Mouse (Mus musculus): ENCODE measurements around the gene Bmpr1b. TPM values are rescaled to one million over a fixed set of nuclear protein-coding genes. Genes with fewer than 3 reads are reported as not detected.

Bmpr1b gene
- polyA plus RNA-seq, 1 experiment from 2014 or later = 1.9 TPM

DNA sequence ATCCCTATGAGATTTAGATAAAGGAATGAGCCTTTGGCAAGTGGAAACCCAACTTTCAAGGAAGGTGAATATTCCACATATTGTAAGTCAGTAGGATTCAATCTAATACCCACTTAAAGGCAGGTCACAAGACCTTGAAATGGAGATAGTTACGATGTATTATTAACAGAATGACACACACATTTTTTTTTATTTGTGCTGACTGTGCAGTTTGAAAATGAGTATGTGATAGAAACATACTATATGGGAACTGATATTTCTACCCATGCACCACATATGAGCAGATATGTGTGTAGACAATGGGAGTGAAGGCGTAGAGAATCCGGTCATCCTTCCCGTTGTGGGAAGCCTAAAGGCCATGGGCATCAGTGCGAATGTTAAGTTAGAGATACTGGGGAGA lies 285.0 kb downstream of the Bmpr1b start:
- Histone ChIP-seq H3K9me3 (ENCODE audit: low read length) (no peaks in the 10 kb centered on the region), H3K4me1 (ENCODE audit: insufficient read depth, low read depth, low read length) (no peaks in the 10 kb centered on the region), H3K9ac (replicated peaks; ENCODE audit: low read depth) (no peak overlapping the region), H3K27ac (ENCODE audit: low read length) (no peak overlapping the region), H3K4me3 (ENCODE audit: low read depth, low read length) (no peak overlapping the region), H3K4me2 (replicated peaks; ENCODE audit: low read depth, low read length) (no peak overlapping the region), H3K27me3 (replicated peaks; ENCODE audit: insufficient read depth, low read length) (no peaks in the 10 kb centered on the region), H3K36me3 (ENCODE audit: insufficient read depth, low read length) (no peaks in the 10 kb centered on the region)
- no peak for TF ChIP-seq CTCF (IDR thresholded peaks at IDR 0.05)
- no peak for TF ChIP-seq EP300 (IDR thresholded peaks at IDR 0.05)
- DNase-seq (ENCODE audit: low spot score) = no peak
- no peak for ATAC-seq
- 95% methylated on average over 5 of the region's 5 CpGs for WGBS

DNA sequence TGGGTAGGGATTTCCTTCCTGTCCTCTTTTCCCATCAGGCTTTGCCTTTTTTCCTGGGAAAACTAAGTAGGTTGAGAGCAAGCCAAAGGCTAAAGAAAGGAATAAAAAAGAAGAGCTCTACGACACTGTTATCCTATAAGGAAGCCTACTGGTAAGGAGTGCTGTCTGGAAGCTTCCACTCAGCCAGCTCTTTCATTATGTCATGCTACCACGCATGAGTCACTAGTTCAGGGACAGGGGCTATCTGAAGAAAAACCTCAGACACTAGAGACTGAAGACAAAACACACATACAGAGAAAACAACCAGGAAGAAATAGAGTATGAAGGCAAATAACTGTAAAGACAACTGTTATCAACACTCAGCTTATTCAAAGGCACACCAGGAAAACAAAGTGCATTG lies 286.7 kb downstream of the Bmpr1b start:
- no peak for ATAC-seq
- TF ChIP-seq CTCF (IDR thresholded peaks at IDR 0.05) = no peak
- TF ChIP-seq EP300 (IDR thresholded peaks at IDR 0.05) = no peak
- Histone ChIP-seq H3K27ac (ENCODE audit: low read length) (no peak overlapping the region), H3K4me1 (ENCODE audit: insufficient read depth, low read depth, low read length) (no peaks in the 10 kb centered on the region), H3K9ac (replicated peaks; ENCODE audit: low read depth) (no peak overlapping the region), H3K36me3 (ENCODE audit: insufficient read depth, low read length) (no peaks in the 10 kb centered on the region), H3K9me3 (ENCODE audit: low read length) (no peaks in the 10 kb centered on the region), H3K4me3 (ENCODE audit: low read depth, low read length) (no peak overlapping the region), H3K4me2 (replicated peaks; ENCODE audit: low read depth, low read length) (no peak overlapping the region), H3K27me3 (replicated peaks; ENCODE audit: insufficient read depth, low read length) (no peaks in the 10 kb centered on the region)
- no peak for DNase-seq (ENCODE audit: low spot score)
- WGBS = 62% methylated on average over 2 of the region's 2 CpGs

DNA sequence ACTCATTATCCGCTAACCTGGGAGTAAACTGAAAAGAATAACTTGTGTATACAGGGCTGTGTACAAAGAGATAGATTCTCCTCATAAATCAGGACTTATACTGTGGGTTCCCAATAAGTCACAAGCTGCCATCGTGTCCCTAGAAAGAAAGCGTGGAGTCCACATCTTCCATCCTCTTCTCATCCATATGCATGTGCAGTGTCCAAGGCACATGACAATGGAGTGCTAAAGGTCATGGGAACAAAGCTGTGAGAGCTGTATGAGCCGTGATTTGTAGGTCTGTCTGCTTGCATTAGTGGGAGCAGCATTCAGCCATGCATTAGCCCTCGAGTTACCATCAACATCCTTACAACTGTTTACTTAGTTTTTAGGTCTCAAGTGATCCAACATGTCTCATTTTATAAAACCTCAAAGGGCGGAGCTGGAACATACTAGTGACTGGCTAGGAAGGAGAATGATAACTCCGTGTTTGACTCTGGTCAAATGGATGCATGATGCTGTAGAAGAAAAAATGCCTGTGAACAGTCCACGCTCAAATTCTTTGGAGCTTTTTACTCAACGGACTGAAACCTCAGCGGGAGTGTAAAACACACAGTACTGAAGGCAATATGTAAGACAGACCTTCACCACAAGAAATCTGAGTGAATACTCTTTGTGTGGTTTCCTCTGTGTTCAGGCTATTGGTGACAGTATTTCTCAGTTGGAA lies 296.7 kb downstream of the Bmpr1b start:
- no peaks in the 10 kb centered on the region for H3K9me3 ChIP-seq (ENCODE audit: low read length)
- H3K4me3 ChIP-seq (ENCODE audit: low read depth, low read length) = no peak overlapping the region
- H3K9ac ChIP-seq (replicated peaks; ENCODE audit: low read depth) = no peak overlapping the region
- no peaks in the 10 kb centered on the region for H3K27me3 ChIP-seq (replicated peaks; ENCODE audit: insufficient read depth, low read length)
- H3K27ac ChIP-seq (ENCODE audit: low read length) = no peak overlapping the region
- TF ChIP-seq EP300 (IDR thresholded peaks at IDR 0.05) (no peak), CTCF (IDR thresholded peaks at IDR 0.05) (no peak)
- 84% methylated on average over 10 of the region's 10 CpGs for WGBS
- no peak overlapping the region for H3K4me2 ChIP-seq (replicated peaks; ENCODE audit: low read depth, low read length)
- no peaks in the 10 kb centered on the region for H3K36me3 ChIP-seq (ENCODE audit: insufficient read depth, low read length)
- ATAC-seq = no peak
- H3K4me1 ChIP-seq (ENCODE audit: insufficient read depth, low read depth, low read length) = no peaks in the 10 kb centered on the region
- DNase-seq (ENCODE audit: low spot score) = no peak

DNA sequence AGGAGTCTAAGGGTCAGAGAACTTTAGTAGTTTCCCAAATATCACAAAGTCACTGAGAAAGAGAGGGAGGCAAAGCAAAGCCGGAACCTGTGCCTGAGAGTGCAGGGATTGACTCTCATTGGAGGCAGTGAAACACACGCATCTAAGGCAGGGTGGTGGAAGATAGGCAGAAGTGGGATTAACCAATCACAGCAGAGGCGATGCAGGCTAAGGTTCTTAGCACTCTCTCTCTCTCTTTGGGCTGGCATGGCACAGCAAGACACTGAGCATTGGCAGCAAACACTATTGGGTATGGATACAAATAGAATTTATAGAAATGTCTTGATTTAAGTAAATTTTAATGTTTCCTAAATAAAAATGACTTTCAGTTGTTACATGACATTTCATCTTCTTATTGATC lies 297.4 kb downstream of the Bmpr1b start:
- no peak for DNase-seq (ENCODE audit: low spot score)
- Histone ChIP-seq H3K4me1 (ENCODE audit: insufficient read depth, low read depth, low read length) (no peaks in the 10 kb centered on the region), H3K36me3 (ENCODE audit: insufficient read depth, low read length) (no peaks in the 10 kb centered on the region), H3K9me3 (ENCODE audit: low read length) (no peaks in the 10 kb centered on the region), H3K9ac (replicated peaks; ENCODE audit: low read depth) (no peak overlapping the region), H3K4me2 (replicated peaks; ENCODE audit: low read depth, low read length) (no peak overlapping the region), H3K27me3 (replicated peaks; ENCODE audit: insufficient read depth, low read length) (no peaks in the 10 kb centered on the region), H3K27ac (ENCODE audit: low read length) (no peak overlapping the region), H3K4me3 (ENCODE audit: low read depth, low read length) (no peak overlapping the region)
- ATAC-seq = no peak
- TF ChIP-seq CTCF (IDR thresholded peaks at IDR 0.05) = no peak
- no peak for TF ChIP-seq EP300 (IDR thresholded peaks at IDR 0.05)
- WGBS = 71% methylated on average over 3 of the region's 3 CpGs

DNA sequence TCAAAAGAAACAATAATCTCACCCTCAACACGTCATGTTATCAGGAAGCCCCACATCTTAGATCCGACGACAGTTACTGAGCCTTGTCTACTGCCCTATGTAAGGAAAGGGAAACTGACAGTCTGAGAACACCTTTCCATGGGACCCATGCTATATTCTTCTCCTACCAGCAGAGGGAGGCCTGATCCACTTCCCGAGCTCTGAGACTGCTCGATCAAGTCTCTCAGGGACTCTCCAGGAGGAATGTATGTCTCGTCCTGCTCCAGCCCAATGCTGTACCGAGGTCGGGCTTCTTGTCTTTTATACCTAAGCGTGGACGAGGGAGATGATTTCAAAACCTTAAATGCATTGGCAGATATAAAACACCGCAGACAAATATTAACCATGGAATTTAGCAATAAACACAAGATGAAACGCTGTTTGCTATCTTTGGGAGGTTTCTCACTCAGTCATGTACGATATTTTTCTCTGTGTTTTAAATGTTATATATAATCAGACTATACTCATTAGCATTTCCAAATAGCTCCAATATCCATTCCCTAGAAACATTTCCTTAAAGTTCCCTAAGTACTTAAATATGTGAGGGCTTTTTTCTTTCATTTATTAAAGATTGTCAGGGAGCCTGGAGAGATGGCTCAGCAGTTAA lies 306.3 kb downstream of the Bmpr1b start:
- Histone ChIP-seq H3K4me1 (ENCODE audit: insufficient read depth, low read depth, low read length) (no peaks in the 10 kb centered on the region), H3K4me3 (ENCODE audit: low read depth, low read length) (no peak overlapping the region), H3K4me2 (replicated peaks; ENCODE audit: low read depth, low read length) (0 out of 2 replicates have a peak overlapping the region, but pooled peaks have one; percentile 25), H3K9me3 (ENCODE audit: low read length) (no peaks in the 10 kb centered on the region), H3K27me3 (replicated peaks; ENCODE audit: insufficient read depth, low read length) (no peaks in the 10 kb centered on the region), H3K9ac (replicated peaks; ENCODE audit: low read depth) (no peak overlapping the region), H3K27ac (ENCODE audit: low read length) (no peak overlapping the region), H3K36me3 (ENCODE audit: insufficient read depth, low read length) (no peaks in the 10 kb centered on the region)
- DNase-seq (ENCODE audit: low spot score) = peak; percentile 79
- peak; percentile 92 for TF ChIP-seq CTCF (IDR thresholded peaks at IDR 0.05)
- TF ChIP-seq EP300 (IDR thresholded peaks at IDR 0.05) = no peak
- 16% methylated on average over 13 of the region's 13 CpGs for WGBS
- ATAC-seq = peak; percentile 58; the same call in 1 of the 2 replicates

DNA sequence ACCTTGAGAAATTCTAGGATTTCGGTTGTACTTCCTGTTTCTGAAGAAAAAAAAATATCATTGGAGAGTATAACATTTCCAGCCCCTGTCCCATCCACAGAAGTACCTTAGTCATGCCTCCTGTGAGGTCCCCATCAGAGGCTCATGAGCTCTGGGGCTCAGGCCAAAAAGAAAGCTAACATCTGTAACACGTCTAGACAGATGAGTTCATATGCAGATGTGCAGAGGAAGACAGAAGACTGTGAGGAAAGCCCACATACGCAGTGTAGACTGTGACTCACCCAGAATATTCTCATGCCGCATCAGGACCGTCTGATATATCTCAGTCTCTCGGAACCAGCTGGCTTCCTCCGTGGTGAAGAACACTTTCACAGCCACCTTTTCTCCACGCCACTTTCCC lies 312.1 kb downstream of the Bmpr1b start:
- ATAC-seq = no peak
- Histone ChIP-seq H3K36me3 (ENCODE audit: insufficient read depth, low read length) (no peaks in the 10 kb centered on the region), H3K27me3 (replicated peaks; ENCODE audit: insufficient read depth, low read length) (no peaks in the 10 kb centered on the region), H3K4me1 (ENCODE audit: insufficient read depth, low read depth, low read length) (no peaks in the 10 kb centered on the region), H3K4me2 (replicated peaks; ENCODE audit: low read depth, low read length) (no peak overlapping the region), H3K27ac (ENCODE audit: low read length) (no peak overlapping the region), H3K4me3 (ENCODE audit: low read depth, low read length) (no peak overlapping the region), H3K9me3 (ENCODE audit: low read length) (no peaks in the 10 kb centered on the region), H3K9ac (replicated peaks; ENCODE audit: low read depth) (no peak overlapping the region)
- TF ChIP-seq EP300 (IDR thresholded peaks at IDR 0.05) = no peak
- no peak for TF ChIP-seq CTCF (IDR thresholded peaks at IDR 0.05)
- DNase-seq (ENCODE audit: low spot score) = no peak
- 75% methylated on average over 8 of the region's 8 CpGs for WGBS

Data from lung, postnatal 0 days (tissue).